Mouse (Mus musculus) heart, adult 2 months (tissue): ENCODE measurements around the gene Gm3045. TPM values are rescaled to one million over a fixed set of nuclear protein-coding genes. Genes with fewer than 3 reads are reported as not detected.

Source experiments
- DNase-seq, 2 experiments: peaks; one replicate each; pipeline ENCODE4 v3.0.0; 2021
- H3K27ac ChIP-seq: fragments of 200-600 bp; 2 replicates; pipeline ENCODE4 v1.8.1; 2022
- H3K27me3 ChIP-seq: fragments of 200-500 bp; 2 replicates; pipeline ENCODE4 v1.6.1; 2012; ENCODE audit warnings: mild to moderate bottlenecking, low read length, inconsistent platforms, mixed read lengths; ENCODE audit not compliant: control insufficient read depth, insufficient read depth
- H3K36me3 ChIP-seq: fragments of 200-500 bp; 2 replicates; pipeline ENCODE4 v1.6.1; 2012; ENCODE audit warnings: low read length, inconsistent platforms; ENCODE audit not compliant: control insufficient read depth, insufficient read depth
- H3K4me1 ChIP-seq: fragments of 200-500 bp; 2 replicates; pipeline ENCODE4 v1.6.1; 2011; ENCODE audit warnings: low read length; ENCODE audit not compliant: control insufficient read depth, insufficient read depth
- H3K4me3 ChIP-seq: fragments of 200-600 bp; 2 replicates; pipeline ENCODE4 v1.8.1; 2022
- H3K79me2 ChIP-seq: fragments of 200-500 bp; replicated peaks from 2 replicates; pipeline ENCODE4 v1.6.1; 2012; ENCODE audit warnings: mild to moderate bottlenecking, inconsistent platforms, low read length, moderate library complexity, mixed read lengths; ENCODE audit not compliant: control insufficient read depth, insufficient read depth
- H3K9ac ChIP-seq: fragments of 200-500 bp; 2 replicates; pipeline ENCODE4 v1.6.1; 2012; ENCODE audit warnings: low read depth, mild to moderate bottlenecking, control low read depth, inconsistent platforms, low read length, mixed read lengths
- CTCF ChIP-seq: fragments of 200-600 bp; IDR thresholded peaks from 2 replicates; pipeline ENCODE4 v1.8.1; 2022; ENCODE audit warnings: antibody characterized with exemption, mild to moderate bottlenecking, moderate library complexity
- EP300 ChIP-seq: fragments of 200-500 bp; IDR thresholded peaks from 2 replicates; pipeline ENCODE4 v1.6.1; 2011; ENCODE audit warnings: low read depth, low read length, control low read depth; ENCODE audit not compliant: insufficient read depth
- POLR2A ChIP-seq: fragments of 200-500 bp; IDR thresholded peaks from 2 replicates; pipeline ENCODE4 v1.6.1; 2011; ENCODE audit warnings: mild to moderate bottlenecking, low read depth, low read length, control low read depth; ENCODE audit not compliant: insufficient read depth
- WGBS: fragments of 180-500 bp; shearing (Covaris S2); methylation state at CpG from one replicate; pipeline ENCODE4 v1.1.7; 2018; 5-methylcytosine and 5-hydroxymethylcytosine counted together
- intact Hi-C: fragments of 180-260 bp; cut with DNase I; formaldehyde crosslinking; loops from one replicate; pipeline ENCODE4 v1.15.1; 2025
- polyA plus RNA-seq: library from polyadenylated mRNA; depleted of rRNA; stranded (reverse); fragments of >200 nt; gene quantifications from 2 replicates; pipeline ENCODE4 v1.2.3, GENCODE M21; 2012
- total RNA-seq, 2 experiments: library from RNA; stranded (reverse); gene quantifications; 2 replicates each; pipeline ENCODE4 v1.2.3; 2021

The Gm3045 gene
- total and polyA plus RNA-seq, 3 experiments: not detected

GRCm38 (mm10) chr13:56397572-56397971 is 28.8 kb upstream of the Gm3045 start:
- WGBS: 41% methylated on average over 5 of the region's 5 CpGs
- no peak overlapping the region for H3K27ac ChIP-seq
- peak; percentile 24 to 25 for DNase-seq
- peaks cover 2% of the 10 kb centered on the region; the same call in 1 of the 2 replicates for H3K4me1 ChIP-seq
- no peak overlapping the region for H3K9ac ChIP-seq
- TF ChIP-seq POLR2A: no peak
- TF ChIP-seq EP300: no peak
- TF ChIP-seq CTCF: no peak
- H3K79me2 ChIP-seq: no peaks in the 10 kb centered on the region
- H3K36me3 ChIP-seq: no peaks in the 10 kb centered on the region
- intact Hi-C loops: no loop called here
- no peaks in the 10 kb centered on the region for H3K27me3 ChIP-seq
- no peak overlapping the region for H3K4me3 ChIP-seq

- no peak for DNase-seq
- H3K4me3 ChIP-seq: no peak overlapping the region
- H3K4me1 ChIP-seq: peaks cover 2% of the 10 kb centered on the region; the same call in 1 of the 2 replicates
- TF ChIP-seq CTCF (no peak), POLR2A (no peak), EP300 (no peak)
- no peak overlapping the region for H3K27ac ChIP-seq
- intact Hi-C loops: no loop called here
- no peaks in the 10 kb centered on the region for H3K36me3 ChIP-seq
- 80% methylated on average over 4 of the region's 4 CpGs for WGBS
- no peaks in the 10 kb centered on the region for H3K27me3 ChIP-seq
- H3K79me2 ChIP-seq: no peaks in the 10 kb centered on the region
- no peak overlapping the region for H3K9ac ChIP-seq
Observed at GRCm38 (mm10) chr13:56401186-56401585, 25.2 kb upstream of the Gm3045 start.

- H3K9ac ChIP-seq: no peak overlapping the region
- H3K36me3 ChIP-seq: no peaks in the 10 kb centered on the region
- H3K79me2 ChIP-seq: no peaks in the 10 kb centered on the region
- no peaks in the 10 kb centered on the region for H3K27me3 ChIP-seq
- TF ChIP-seq CTCF (no peak), EP300 (no peak), POLR2A (no peak)
- DNase-seq: no peak
- H3K4me1 ChIP-seq: no peaks in the 10 kb centered on the region
- H3K27ac ChIP-seq: no peak overlapping the region
- no peak overlapping the region for H3K4me3 ChIP-seq
- WGBS: 83% methylated on average over 8 of the region's 8 CpGs
- intact Hi-C loops: no loop called here
Observed at GRCm38 (mm10) chr13:56403381-56404086, 22.9 kb upstream of the Gm3045 start.

DNA sequence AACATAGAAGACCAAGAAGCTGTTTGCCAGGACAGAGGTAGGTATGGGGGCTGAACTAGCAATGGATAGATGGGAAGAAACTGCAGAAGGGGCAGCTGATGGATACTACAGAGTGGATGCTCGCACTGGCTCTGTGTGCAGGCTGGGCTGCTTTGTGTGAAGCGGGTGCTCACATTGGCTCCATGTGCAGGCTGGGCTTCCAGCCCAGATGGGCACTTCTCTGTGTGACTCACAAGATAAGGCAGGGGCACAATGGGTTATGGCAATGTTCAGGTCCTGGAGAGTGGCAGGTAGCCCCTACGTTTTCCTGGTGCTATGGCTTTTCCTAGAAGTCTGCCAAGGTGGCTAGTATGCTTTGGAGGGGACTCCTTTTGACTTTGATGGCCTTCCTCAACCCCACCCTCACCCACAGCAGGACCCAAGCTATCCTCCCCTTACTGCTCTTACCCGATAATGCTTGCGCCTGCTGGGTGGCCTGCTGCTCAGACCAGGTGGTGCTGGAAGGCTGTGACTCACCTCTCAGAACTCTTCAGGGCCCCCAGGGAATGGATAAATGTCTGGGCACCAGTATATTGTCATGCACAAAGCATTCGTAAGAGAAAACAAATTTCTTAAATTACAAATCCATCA is 21.8 kb upstream of the Gm3045 start:
- Histone ChIP-seq H3K9ac (no peak overlapping the region), H3K4me1 (no peaks in the 10 kb centered on the region), H3K27ac (no peak overlapping the region), H3K36me3 (no peaks in the 10 kb centered on the region), H3K27me3 (no peaks in the 10 kb centered on the region), H3K4me3 (no peak overlapping the region), H3K79me2 (no peaks in the 10 kb centered on the region)
- 51% methylated on average over 6 of the region's 6 CpGs for WGBS
- intact Hi-C loops: no loop called here
- DNase-seq: no peak
- TF ChIP-seq POLR2A (no peak), EP300 (no peak), CTCF (no peak)

DNA sequence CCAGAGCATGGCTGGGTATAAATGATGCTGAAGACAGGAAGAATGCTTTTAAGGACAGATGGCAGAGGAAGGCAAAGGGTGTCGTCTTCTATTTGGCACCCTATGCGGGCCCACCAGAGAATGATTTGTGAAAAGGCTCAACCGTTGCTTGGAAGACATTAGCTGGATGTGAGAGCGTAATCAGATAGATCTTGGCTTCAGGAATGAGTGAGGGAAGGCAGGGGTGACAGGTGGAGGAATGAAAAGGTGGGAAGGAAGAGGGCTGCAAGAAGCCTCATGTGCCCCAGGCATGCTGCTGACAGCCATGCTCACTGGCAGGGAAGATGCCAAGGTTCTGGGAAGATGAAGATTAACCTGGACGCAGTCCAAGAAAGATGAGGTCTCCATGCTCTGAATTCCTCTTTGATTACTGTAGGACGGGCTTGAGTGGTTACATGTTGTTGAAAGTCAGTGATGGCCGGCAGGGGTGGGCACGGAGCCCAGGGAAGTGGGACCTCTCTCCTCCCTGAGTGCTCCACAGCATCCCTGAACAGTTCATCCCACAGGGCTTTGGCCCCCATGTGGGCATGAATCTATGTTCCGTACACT is 14.0 kb upstream of the Gm3045 start:
- no peak for DNase-seq
- intact Hi-C loops: no loop called here
- H3K4me1 ChIP-seq: no peaks in the 10 kb centered on the region
- TF ChIP-seq CTCF (no peak), POLR2A (no peak), EP300 (no peak)
- H3K36me3 ChIP-seq: no peaks in the 10 kb centered on the region
- H3K79me2 ChIP-seq: no peaks in the 10 kb centered on the region
- H3K27me3 ChIP-seq: no peaks in the 10 kb centered on the region
- H3K27ac ChIP-seq: no peak overlapping the region
- H3K9ac ChIP-seq: no peak overlapping the region
- 59% methylated on average over 9 of the region's 9 CpGs for WGBS
- H3K4me3 ChIP-seq: no peak overlapping the region
